Mouse (Mus musculus) liver, postnatal 0 days (tissue): ENCODE data around the gene Ano5.

ENCODE experiments used
- CTCF ChIP-seq: sonication (generic); IDR thresholded peaks from 2 replicates; pipeline ENCODE4 v1.5.1; 2016; ENCODE audit warnings: antibody characterized with exemption, low read depth
- EP300 ChIP-seq: IDR thresholded peaks from 2 replicates; pipeline ENCODE4 v1.6.1; 2016; ENCODE audit warnings: antibody characterized with exemption, low read depth, mild to moderate bottlenecking

GRCm38 (mm10) chr7:51627001-51627631 is 116.3 kb downstream of the Ano5 start:
- TF ChIP-seq CTCF = no peak
- TF ChIP-seq EP300 = no peak
